Mouse (Mus musculus) heart, postnatal 25 days (tissue): ENCODE data around the gene Il6. TPM values are rescaled to one million over a fixed set of nuclear protein-coding genes. Genes with fewer than 3 reads are reported as not detected.

Experiments used
- total RNA-seq, 2 experiments: library from RNA; stranded (reverse); gene quantifications; 2 replicates each; pipeline ENCODE4 v1.2.3; 2021

Il6 gene
- total RNA-seq, 2 experiments from 2014 or later: not detected

Other genes with a start within 250 kb of the Il6 start
- 1 to 10 TPM; 2.4 to 5.2 TPM for gene Tyms, start 60.5 kb downstream of the Il6 start, total RNA-seq
- under 1 TPM; 0.05 to 0.11 TPM for gene Garem2, start 92.0 kb downstream of the Il6 start, total RNA-seq
- not detected for gene 3110082J24Rik, start 93.0 kb downstream of the Il6 start, total RNA-seq
- gene Hadha, start 142.0 kb downstream of the Il6 start, total RNA-seq: 1,000 to 10,000 TPM; 1,064 to 1,096 TPM
- gene Hadhb, start 142.1 kb downstream of the Il6 start, total RNA-seq: 1,000 to 10,000 TPM; 1,651 to 1,795 TPM
- gene Adgrf3, start 192.6 kb downstream of the Il6 start, total RNA-seq: under 1 TPM; 0.08 to 0.11 TPM
- 10 to 100 TPM; 14.1 to 16.2 TPM for gene Selenoi, start 219.5 kb downstream of the Il6 start, total RNA-seq